Mouse (Mus musculus): ENCODE measurements around the gene Vwa3b.

Gene Vwa3b

GRCm38 (mm10) chr1:37122306-37122705 is 95.9 kb downstream of the Vwa3b start:
- peak; percentile 62 for DNase-seq (ENCODE audit: low read depth, low spot score)

DNA sequence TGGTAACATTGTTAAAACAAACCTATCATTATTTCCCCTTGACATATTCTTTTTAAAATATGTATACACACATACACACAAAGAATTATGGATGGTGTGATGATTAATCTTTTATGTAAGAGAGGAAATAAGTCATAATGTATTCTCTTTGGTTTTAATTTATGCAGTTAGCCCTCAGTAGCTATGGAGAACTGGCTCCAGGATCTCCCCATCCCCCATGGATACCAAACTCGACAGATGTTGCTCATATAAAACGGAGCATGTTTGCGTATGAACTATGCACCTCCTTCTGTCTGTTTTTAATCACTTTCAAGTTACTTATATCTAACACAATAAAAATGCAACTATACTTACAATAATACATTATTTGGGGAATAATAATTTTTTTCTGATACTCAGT is 96.4 kb downstream of the Vwa3b start:
- no peak for DNase-seq (ENCODE audit: low read depth, low spot score)

DNA sequence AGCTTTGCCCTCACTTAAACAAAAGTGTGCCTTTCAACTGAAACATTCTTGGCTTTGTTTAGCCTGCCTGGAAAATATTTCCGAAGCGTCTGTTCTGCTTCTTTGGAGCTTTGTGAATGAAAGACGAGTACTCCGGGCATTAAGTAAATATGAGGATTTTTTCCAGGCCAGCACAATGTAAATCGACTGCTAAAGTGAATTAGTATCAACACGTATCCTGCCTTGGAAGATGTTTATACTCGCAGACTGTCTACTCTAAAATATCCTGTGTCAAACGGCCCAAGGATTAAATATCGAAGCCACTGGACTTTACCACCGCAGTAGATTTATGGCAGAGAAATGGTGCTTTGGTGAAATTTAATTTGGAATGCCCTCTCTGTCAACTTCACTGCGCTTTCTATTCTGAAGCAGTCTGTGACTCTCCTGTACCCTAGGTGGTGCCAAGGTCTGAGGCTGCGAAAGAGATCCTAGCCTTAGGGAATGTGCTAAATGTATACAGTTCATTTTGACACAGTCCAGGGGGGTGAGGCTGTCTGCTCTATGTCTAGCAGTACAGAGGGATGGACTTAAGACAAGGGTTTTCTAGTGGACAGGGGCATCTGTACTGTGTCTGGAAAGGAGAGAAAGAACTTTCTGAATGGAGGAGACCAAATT is 98.4 kb downstream of the Vwa3b start:
- no peak for DNase-seq (ENCODE audit: low read depth, low spot score)

DNA sequence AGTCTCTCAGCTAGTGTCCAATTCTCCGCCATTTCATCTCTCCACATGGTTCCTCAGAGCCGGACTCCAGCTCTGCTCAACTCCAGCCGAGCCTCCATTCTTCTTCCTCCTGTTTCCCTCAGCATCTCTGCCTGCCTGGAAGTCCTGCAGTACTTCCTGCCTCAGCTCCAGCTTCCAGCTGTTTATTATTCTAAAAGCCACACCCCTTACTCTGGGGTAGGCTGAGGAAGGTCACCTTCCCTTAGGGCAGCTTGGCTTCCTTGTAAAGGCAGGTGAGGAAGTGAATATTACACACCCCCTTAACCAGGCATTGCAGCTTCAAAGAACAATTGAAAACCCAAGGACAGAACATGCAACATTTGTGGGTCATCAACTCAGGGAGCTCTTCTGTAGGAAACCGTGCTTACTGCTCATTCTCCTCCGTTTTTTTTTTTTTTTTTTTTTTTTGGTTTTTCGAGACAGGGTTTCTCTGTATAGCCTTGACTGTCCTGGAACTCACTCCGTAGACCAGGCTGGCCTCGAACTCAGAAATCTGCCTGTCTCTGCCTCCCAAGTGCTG is 103.7 kb downstream of the Vwa3b start:
- no peak for DNase-seq (ENCODE audit: low read depth, low spot score)

DNA sequence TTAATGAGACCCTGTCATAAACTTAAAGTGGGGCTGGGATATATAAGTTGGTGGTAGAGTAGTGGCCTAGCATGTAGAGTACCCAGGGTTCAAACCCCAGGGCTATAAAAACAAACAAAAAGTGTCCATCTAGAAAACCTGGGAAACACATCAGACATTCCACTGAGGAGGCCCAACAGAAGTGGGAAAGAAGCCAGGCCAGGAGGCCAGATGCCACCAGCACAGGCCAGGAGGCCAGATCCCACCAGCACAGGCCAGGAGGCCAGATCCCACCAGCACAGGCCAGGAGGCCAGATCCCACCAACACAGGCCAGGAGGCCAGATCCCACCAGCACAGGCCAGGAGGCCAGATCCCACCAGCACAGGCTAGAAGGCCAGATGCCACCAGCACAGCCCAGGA is 104.8 kb downstream of the Vwa3b start:
- no peak for DNase-seq (ENCODE audit: low read depth, low spot score)

- DNase-seq (ENCODE audit: low read depth, low spot score) = no peak
Observed at GRCm38 (mm10) chr1:37132433-37132832, 106.0 kb downstream of the Vwa3b start.

- no peak for DNase-seq (ENCODE audit: low read depth, low spot score)
Observed at GRCm38 (mm10) chr1:37145966-37146365, 119.6 kb downstream of the Vwa3b start.

GRCm38 (mm10) chr1:37149866-37150265 is 123.5 kb downstream of the Vwa3b start:
- no peak for DNase-seq (ENCODE audit: low read depth, low spot score)

- DNase-seq (ENCODE audit: low read depth, low spot score) = no peak
Observed at GRCm38 (mm10) chr1:37151896-37152295, 125.5 kb downstream of the Vwa3b start.

- DNase-seq (ENCODE audit: low read depth, low spot score) = no peak
Observed at GRCm38 (mm10) chr1:37166066-37166465, 139.7 kb downstream of the Vwa3b start.

DNA sequence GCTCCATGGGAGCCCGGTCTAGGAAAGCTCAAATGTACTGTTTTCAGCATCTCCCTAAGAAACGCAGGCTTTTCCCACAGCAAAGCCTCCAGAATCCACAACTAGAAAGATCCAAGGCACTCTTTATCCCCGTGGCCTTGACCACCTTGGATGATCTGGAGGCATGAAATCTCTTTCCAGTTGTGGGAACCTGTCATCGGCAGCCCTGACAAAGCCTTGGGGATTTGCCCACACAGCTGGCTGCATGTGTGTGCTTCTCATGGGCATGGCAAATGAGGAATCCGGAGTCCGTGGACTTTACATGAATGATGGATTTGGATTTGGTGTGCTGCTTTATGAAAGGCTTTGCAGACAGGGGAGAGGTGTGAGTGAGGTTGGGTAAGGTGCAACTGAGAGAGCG is 141.5 kb downstream of the Vwa3b start:
- DNase-seq (ENCODE audit: low read depth, low spot score) = no peak

GRCm38 (mm10) chr1:37177874-37178273 is 151.5 kb downstream of the Vwa3b start:
- DNase-seq (ENCODE audit: low read depth, low spot score) = peak; percentile 7

GRCm38 (mm10) chr1:37179852-37180251 is 153.5 kb downstream of the Vwa3b start:
- DNase-seq (ENCODE audit: low read depth, low spot score) = no peak

GRCm38 (mm10) chr1:37187050-37187449 is 160.7 kb downstream of the Vwa3b start:
- no peak for DNase-seq (ENCODE audit: low read depth, low spot score)

GRCm38 (mm10) chr1:37194607-37195006 is 168.2 kb downstream of the Vwa3b start:
- no peak for DNase-seq (ENCODE audit: low read depth, low spot score)

- no peak for DNase-seq (ENCODE audit: low read depth, low spot score)
Observed at GRCm38 (mm10) chr1:37201406-37201805, 175.0 kb downstream of the Vwa3b start.

GRCm38 (mm10) chr1:37207743-37208142 is 181.3 kb downstream of the Vwa3b start:
- DNase-seq (ENCODE audit: low read depth, low spot score) = no peak

DNA sequence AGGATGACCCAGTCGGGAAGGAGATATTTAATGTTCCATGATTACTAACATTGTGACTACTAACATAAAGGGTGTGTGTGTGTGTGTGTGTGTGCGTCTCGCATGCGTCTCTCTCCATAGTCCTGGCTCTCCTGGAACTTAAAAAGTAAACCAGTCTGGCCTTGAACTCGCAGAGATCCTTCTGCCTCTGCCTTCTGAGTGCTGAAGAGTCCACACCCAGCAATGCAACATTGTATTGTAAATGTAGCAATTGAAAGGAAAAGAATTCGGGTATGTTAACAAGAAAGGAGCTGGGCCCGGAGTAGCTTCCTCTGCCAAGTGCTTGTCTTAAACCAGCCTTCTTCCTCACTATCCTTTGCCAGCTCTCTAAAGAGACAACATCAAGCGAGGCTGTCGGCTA is 186.0 kb downstream of the Vwa3b start:
- no peak for DNase-seq (ENCODE audit: low read depth, low spot score)

DNA sequence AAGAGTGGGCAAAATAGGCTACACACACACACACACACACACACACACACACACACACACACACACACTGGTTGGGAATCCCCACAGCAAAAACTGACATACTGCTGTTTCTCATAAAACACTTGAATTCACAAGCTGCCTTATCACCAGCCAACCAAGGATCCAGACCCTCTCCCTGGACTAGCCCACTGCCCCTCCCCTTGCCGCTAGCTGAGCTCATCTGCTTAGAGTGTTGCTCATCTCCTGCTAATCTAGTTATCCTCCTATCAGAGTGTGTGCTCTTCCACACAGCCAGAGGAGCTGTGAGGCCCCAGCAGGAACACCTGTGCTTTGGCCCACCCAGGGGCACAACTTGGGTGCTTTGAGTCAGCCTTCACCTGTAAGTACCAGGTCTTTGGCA is 187.7 kb downstream of the Vwa3b start, which contains the start of gene Cnga3:
Gene Cnga3, plus strand, starts transcription at position 291 of the 400 bp plus-strand sequence.
- DNase-seq (ENCODE audit: low read depth, low spot score) = no peak

- no peak for DNase-seq (ENCODE audit: low read depth, low spot score)
Observed at GRCm38 (mm10) chr1:37218386-37218785, 192.0 kb downstream of the Vwa3b start.

DNA sequence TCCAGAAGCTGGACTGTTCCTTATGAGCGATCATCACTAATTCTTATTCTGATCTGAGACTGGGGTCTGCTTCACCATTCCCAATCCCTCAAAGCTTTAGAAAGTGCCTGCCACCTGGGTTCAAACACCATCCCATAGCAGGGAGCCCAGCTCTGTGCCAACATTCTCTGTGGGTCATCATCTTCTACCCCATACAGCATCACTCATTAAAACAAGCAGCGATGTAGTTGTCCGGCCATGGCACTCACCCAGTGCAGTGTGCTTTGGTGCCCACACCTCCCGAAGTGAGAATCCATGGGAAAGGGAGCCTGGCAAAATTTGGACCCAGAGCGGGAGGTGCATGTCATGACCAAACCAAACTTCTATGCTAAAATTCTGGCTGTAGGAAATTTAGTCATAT is 193.2 kb downstream of the Vwa3b start:
- no peak for DNase-seq (ENCODE audit: low read depth, low spot score)

- no peak for DNase-seq (ENCODE audit: low read depth, low spot score)
Observed at GRCm38 (mm10) chr1:37220134-37220907, 193.9 kb downstream of the Vwa3b start.

- no peak for DNase-seq (ENCODE audit: low read depth, low spot score)
Observed at GRCm38 (mm10) chr1:37222002-37222401, 195.6 kb downstream of the Vwa3b start.

Measured in skeletal muscle tissue, adult 2 months (tissue).